Mouse (Mus musculus) CH12.LX (cell line): ENCODE data around the gene Mllt11. TPM values are rescaled to one million over a fixed set of nuclear protein-coding genes. Genes with fewer than 3 reads are reported as not detected.

ENCODE experiments used
- DNase-seq: peaks from one replicate; pipeline ENCODE4 v3.0.0-alpha.2; 2013; ENCODE audit errors: extremely low read depth
- H3K27ac ChIP-seq: 2 replicates; pipeline ENCODE4 v1.5.1; 2012; ENCODE audit warnings: low read depth, mild to moderate bottlenecking, control low read depth, moderate library complexity; ENCODE audit not compliant: insufficient read depth
- H3K27me3 ChIP-seq: replicated peaks from 2 replicates; pipeline ENCODE3; 2012; ENCODE audit warnings: inconsistent platforms
- H3K36me3 ChIP-seq, 2 experiments: replicated peaks in 1 of 2; 2 replicates each; pipeline versions ENCODE3 to v1.6.1; 2012; ENCODE audit warnings: inconsistent platforms in 1 of 2, low read length in 1 of 2, mild to moderate bottlenecking in 1 of 2, mixed read lengths in 1 of 2, moderate library complexity in 1 of 2; ENCODE audit not compliant: control insufficient read depth in 1 of 2, insufficient read depth in 1 of 2
- H3K4me1 ChIP-seq, 2 experiments: 2 replicates each; pipeline ENCODE4 v1.6.1; 2012; ENCODE audit warnings: inconsistent platforms in 1 of 2, moderate library complexity in 1 of 2; ENCODE audit not compliant: insufficient read depth in 2 of 2, control insufficient read depth in 1 of 2
- H3K4me2 ChIP-seq: 2 replicates; pipeline ENCODE4 v1.6.1; 2012; ENCODE audit warnings: low read depth, mild to moderate bottlenecking, control low read depth; ENCODE audit not compliant: poor library complexity, insufficient read depth, severe bottlenecking
- H3K4me3 ChIP-seq, 3 experiments: fragments of 150-350 bp in 1 of 3; sonication (generic) in 1 of 3; replicated peaks in 1 of 3; 2 replicates each; pipeline versions ENCODE3 to v1.5.1; 2011 to 2012; ENCODE audit warnings: low read depth in 2 of 3, low read length in 2 of 3, mild to moderate bottlenecking in 2 of 3, moderate library complexity in 2 of 3, control low read depth in 1 of 3, improper control_type of control experiment in 1 of 3, inconsistent platforms in 1 of 3, mixed read lengths in 1 of 3; ENCODE audit not compliant: poor library complexity in 1 of 3
- H3K79me2 ChIP-seq: replicated peaks from 2 replicates; pipeline ENCODE4 v1.6.1; 2012; ENCODE audit warnings: mild to moderate bottlenecking, moderate library complexity; ENCODE audit not compliant: control insufficient read depth, poor library complexity, insufficient read depth, severe bottlenecking; ENCODE audit errors: extremely low read depth
- H3K9ac ChIP-seq: 2 replicates; pipeline ENCODE4 v1.6.1; 2012; ENCODE audit warnings: low read depth, mild to moderate bottlenecking, control low read depth, moderate library complexity; ENCODE audit not compliant: insufficient read depth
- H3K9me3 ChIP-seq: replicated peaks from 2 replicates; pipeline ENCODE3; 2012; ENCODE audit warnings: low read length, inconsistent platforms, mixed read lengths
- CHD2 ChIP-seq: IDR thresholded peaks from 2 replicates; pipeline ENCODE4 v1.6.1; 2011; ENCODE audit warnings: low read length, improper control_type of control experiment
- CTCF ChIP-seq, 2 experiments: IDR thresholded peaks in 1 of 2; conservative IDR thresholded peaks in 1 of 2; 2 replicates each; pipeline ENCODE4 v1.5.1; 2011 to 2012; ENCODE audit warnings: low read depth in 2 of 2, low read length in 2 of 2, improper control_type of control experiment in 1 of 2, inconsistent platforms in 1 of 2, mild to moderate bottlenecking in 1 of 2, moderate library complexity in 1 of 2
- ELF1 ChIP-seq: IDR thresholded peaks from 2 replicates; pipeline ENCODE4 v1.6.1; 2014; ENCODE audit warnings: low read depth, mild to moderate bottlenecking, inconsistent platforms, low read length, improper control_type of control experiment
- GABPA ChIP-seq: IDR thresholded peaks from 2 replicates; pipeline ENCODE4 v1.6.1; 2012; ENCODE audit warnings: low read depth, low read length, improper control_type of control experiment, inconsistent platforms; ENCODE audit not compliant: insufficient replicate concordance
- IRF4 ChIP-seq: IDR thresholded peaks from 2 replicates; pipeline ENCODE4 v1.6.1; 2014; ENCODE audit warnings: low read depth, mild to moderate bottlenecking, inconsistent platforms, low read length, improper control_type of control experiment
- JUND ChIP-seq: conservative IDR thresholded peaks from 2 replicates; pipeline ENCODE4 v1.6.1; 2011; ENCODE audit warnings: low read depth, low read length, improper control_type of control experiment
- MAX ChIP-seq: IDR thresholded peaks from 2 replicates; pipeline ENCODE4 v1.6.1; 2011; ENCODE audit warnings: low read length, improper control_type of control experiment
- MAZ ChIP-seq: IDR thresholded peaks from 2 replicates; pipeline ENCODE4 v1.6.1; 2012; ENCODE audit warnings: low read depth, mild to moderate bottlenecking, inconsistent platforms, low read length, improper control_type of control experiment, moderate library complexity
- MYC ChIP-seq: IDR thresholded peaks from 2 replicates; pipeline ENCODE4 v1.6.1; 2011; ENCODE audit warnings: low read depth, mild to moderate bottlenecking, improper control_type of control experiment, low read length
- PAX5 ChIP-seq: IDR thresholded peaks from 2 replicates; pipeline ENCODE4 v1.6.1; 2012; ENCODE audit warnings: low read length, inconsistent platforms, mixed read lengths
- POLR2A ChIP-seq: IDR thresholded peaks from 2 replicates; pipeline ENCODE4 v1.6.1; 2011; ENCODE audit warnings: low read depth, mild to moderate bottlenecking, improper control_type of control experiment, low read length
- RAD21 ChIP-seq: IDR thresholded peaks from 2 replicates; pipeline ENCODE4 v1.6.1; 2011; ENCODE audit warnings: low read depth, mild to moderate bottlenecking, low read length, improper control_type of control experiment, moderate library complexity
- SIN3A ChIP-seq: IDR thresholded peaks from 2 replicates; pipeline ENCODE4 v1.6.1; 2012; ENCODE audit warnings: low read length, improper control_type of control experiment, inconsistent platforms
- SMC3 ChIP-seq: IDR thresholded peaks from 2 replicates; pipeline ENCODE4 v1.6.1; 2011; ENCODE audit warnings: low read depth, low read length, improper control_type of control experiment
- TBP ChIP-seq: conservative IDR thresholded peaks from 2 replicates; pipeline ENCODE4 v1.6.1; 2011; ENCODE audit warnings: low read depth, low read length, improper control_type of control experiment
- UBTF ChIP-seq: IDR thresholded peaks from 2 replicates; pipeline ENCODE4 v1.6.1; 2012; ENCODE audit warnings: low read depth, mild to moderate bottlenecking, inconsistent platforms, low read length, improper control_type of control experiment, moderate library complexity
- USF2 ChIP-seq: conservative IDR thresholded peaks from 2 replicates; pipeline ENCODE4 v1.6.1; 2011; ENCODE audit warnings: low read depth, low read length, improper control_type of control experiment
- ZKSCAN1 ChIP-seq: IDR thresholded peaks from 2 replicates; pipeline ENCODE4 v1.6.1; 2012; ENCODE audit warnings: low read depth, inconsistent platforms, low read length, improper control_type of control experiment, borderline replicate concordance
- ZNF384 ChIP-seq: IDR thresholded peaks from 2 replicates; pipeline ENCODE4 v1.6.1; 2012; ENCODE audit warnings: low read depth, low read length, improper control_type of control experiment, inconsistent platforms
- dilution Hi-C: fragments of 300-500 bp; cut with MboI; formaldehyde crosslinking; loops from 2 replicates; pipeline ENCODE4 v1.14.3; 2020; ENCODE audit warnings: low sequenced_read_pairs; ENCODE audit not compliant: extremely low pct_unique_long_range_greater_than_20kb, extremely low pct_ligation_motif_present
- in situ Hi-C: fragments of 300-500 bp; cut with MboI; formaldehyde crosslinking; loops from 3 replicates; pipeline ENCODE4 v1.14.3; 2019; ENCODE audit warnings: low sequenced_read_pairs, low pct_ligation_motif_present, low pct_unique_long_range_greater_than_20kb, mixed read lengths
- polyA plus RNA-seq: library from polyadenylated mRNA; unstranded; fragments of >175 nt; gene quantifications from 2 replicates; pipeline ENCODE4 v1.2.1, GENCODE M21; 2012; ENCODE audit warnings: low read depth; ENCODE audit not compliant: insufficient read length
- total RNA-seq, 2 experiments: library from RNA; depleted of rRNA; stranded (reverse); fragments of 300-350 nt in 1 of 2; fragments of >200 nt in 1 of 2; gene quantifications; 2 replicates each; pipeline ENCODE4 v1.2.3; 2012 to 2014

Mllt11 gene
- total and polyA plus RNA-seq, 3 experiments, result 10.0 to 23.9 (median 10.0) TPM

GRCm38 (mm10) chr3:95223041-95223440 lies 8.9 kb downstream of the Mllt11 start:
- TF ChIP-seq CTCF (conservative IDR thresholded peaks at IDR 0.05 in 1 of 2, IDR thresholded peaks at IDR 0.05 in 1 of 2; ENCODE audit: low read depth in 2 of 2, low read length in 2 of 2), result 0 out of 4 replicates have a peak, but pooled peaks of 1 of the 2 experiments have one; percentile 0
- TF ChIP-seq ZNF384, result no peak
- TF ChIP-seq POLR2A, result 0 out of 2 replicates have a peak, but pooled peaks have one; percentile 13
- TF ChIP-seq, all 38 proteins: peak for 2

GRCm38 (mm10) chr3:95218466-95219137 lies 13.4 kb downstream of the Mllt11 start:
- peak overlapping the region; percentile 54 to 89 (median 79) for H3K4me3 ChIP-seq
- no peaks in the 10 kb centered on the region for H3K9me3 ChIP-seq
- peaks cover 0 to 35% of the 10 kb centered on the region in 2 experiments; a peak in 1 of 4 replicates for H3K4me1 ChIP-seq
- peaks cover 26% of the 10 kb centered on the region for H3K79me2 ChIP-seq
- no peaks in the 10 kb centered on the region for H3K27me3 ChIP-seq
- H3K36me3 ChIP-seq, result peaks cover 40 to 68% of the 10 kb centered on the region in 2 experiments
- peak overlapping the region; percentile 94 for H3K27ac ChIP-seq
- H3K9ac ChIP-seq, result peak overlapping the region; percentile 99
- TF ChIP-seq CTCF (conservative IDR thresholded peaks at IDR 0.05 in 1 of 2, IDR thresholded peaks at IDR 0.05 in 1 of 2; ENCODE audit: low read depth in 2 of 2, low read length in 2 of 2), result peak; percentile 8 to 32; a peak in 1 of 4 replicates
- 0 out of 2 replicates have a peak, but pooled peaks have one; percentile 38 for TF ChIP-seq MYC
- TF ChIP-seq USF2, result no peak
- H3K4me2 ChIP-seq, result peak overlapping the region; percentile 84
- in situ Hi-C loops (loop anchor here (10.0 kb wide), 1 partner anchor 74 kb away; the partner anchor contains the start of gene Tnfaip8l2), dilution Hi-C loops (no loop called here)
- peak; percentile 86 for DNase-seq

More at GRCm38 (mm10) chr3:95223041-95223440, 8.9 kb downstream of the Mllt11 start:
- dilution Hi-C loops, result no loop called here
- Histone ChIP-seq H3K36me3 (peaks cover 40 to 68% of the 10 kb centered on the region in 2 experiments), H3K4me1 (peaks cover 0 to 39% of the 10 kb centered on the region in 2 experiments; a peak in 3 of 4 replicates), H3K9ac (no peak overlapping the region), H3K9me3 (peaks cover 3% of the 10 kb centered on the region), H3K4me3 (no peak overlapping the region), H3K27me3 (no peaks in the 10 kb centered on the region), H3K4me2 (no peak overlapping the region), H3K27ac (no peak overlapping the region), H3K79me2 (peaks cover 55% of the 10 kb centered on the region)
- in situ Hi-C loops, result loop anchor here (5.0 kb wide), 1 partner anchor 34 kb away; no protein-coding TSS in a partner anchor
- no peak for DNase-seq

GRCm38 (mm10) chr3:95217255-95218134 lies 14.5 kb downstream of the Mllt11 start, which contains the start of gene Gabpb2:
Gabpb2 (minus strand) TSS chr3:95217916.
- H3K36me3 ChIP-seq, result peaks cover 32 to 60% of the 10 kb centered on the region in 2 experiments
- TF ChIP-seq MAX, result peak; percentile 65; the same call in 1 of the 2 replicates
- TF ChIP-seq TBP, result peak; percentile 91
- peak; percentile 74 for TF ChIP-seq IRF4
- no peak for TF ChIP-seq ZKSCAN1
- peak; percentile 88; the same call in 1 of the 2 replicates for TF ChIP-seq MYC
- no peak; the same call in 1 of the 2 replicates for TF ChIP-seq GABPA
- peak; percentile 74; the same call in 1 of the 2 replicates for TF ChIP-seq CHD2
- peak; percentile 75 for TF ChIP-seq UBTF
- peak; percentile 29 to 87; a peak in 3 of 4 replicates for TF ChIP-seq CTCF (conservative IDR thresholded peaks at IDR 0.05 in 1 of 2, IDR thresholded peaks at IDR 0.05 in 1 of 2; ENCODE audit: low read depth in 2 of 2, low read length in 2 of 2)
- peak; percentile 66 for TF ChIP-seq SMC3
- TF ChIP-seq SIN3A, result peak; percentile 85
- TF ChIP-seq JUND, result 0 out of 2 replicates have a peak, but pooled peaks have one; percentile 33
- TF ChIP-seq RAD21, result peak; percentile 39
- no peak for TF ChIP-seq ZNF384
- peak; percentile 97; the same call in 1 of the 2 replicates for TF ChIP-seq ELF1
- TF ChIP-seq MAZ, result peak; percentile 76
- TF ChIP-seq PAX5, result no peak

More at GRCm38 (mm10) chr3:95217255-95218134, 14.5 kb downstream of the Mllt11 start, which contains the start of gene Gabpb2:
- dilution Hi-C loops, result no loop called here
- Histone ChIP-seq H3K9ac (peak within 1 kb of the TSS; percentile 99), H3K9me3 (no peaks in the 10 kb centered on the region), H3K4me1 (peaks cover 0 to 29% of the 10 kb centered on the region in 2 experiments; a peak in 1 of 4 replicates), H3K79me2 (peaks cover 20% of the 10 kb centered on the region), H3K27me3 (no peaks in the 10 kb centered on the region), H3K27ac (peak within 1 kb of the TSS; percentile 94), H3K4me2 (peak within 1 kb of the TSS; percentile 84), H3K4me3 (peak within 1 kb of the TSS; percentile 61 to 89 (median 79))
- DNase-seq, result peak; percentile 96
- in situ Hi-C loops, result loop anchor here (10.0 kb wide), 1 partner anchor 73 kb away; the partner anchor contains the start of gene Tnfaip8l2
